Mouse (Mus musculus): ENCODE data around the gene Cd99l2.

GRCm38 (mm10) chrX:71474296-71474956, 18.2 kb downstream of the Cd99l2 start:
- TF ChIP-seq CTCF (IDR thresholded peaks at IDR 0.05; ENCODE audit: extremely low read depth, insufficient read depth, low read length) (no peak), POLR2A (IDR thresholded peaks at IDR 0.05; ENCODE audit: extremely low read depth, insufficient read depth, low read length) (no peak)

Data from cortical plate, adult 2 months (tissue).